Mouse (Mus musculus) urinary bladder, postnatal 36 days (tissue): ENCODE data around the gene Esrrg.

Source experiments
- DNase-seq, 2 experiments: peaks; one replicate each; pipeline ENCODE4 v3.0.0; 2022; ENCODE audit warnings: low spot score in 2 of 2, mixed read lengths in 1 of 2

The Esrrg gene

DNA sequence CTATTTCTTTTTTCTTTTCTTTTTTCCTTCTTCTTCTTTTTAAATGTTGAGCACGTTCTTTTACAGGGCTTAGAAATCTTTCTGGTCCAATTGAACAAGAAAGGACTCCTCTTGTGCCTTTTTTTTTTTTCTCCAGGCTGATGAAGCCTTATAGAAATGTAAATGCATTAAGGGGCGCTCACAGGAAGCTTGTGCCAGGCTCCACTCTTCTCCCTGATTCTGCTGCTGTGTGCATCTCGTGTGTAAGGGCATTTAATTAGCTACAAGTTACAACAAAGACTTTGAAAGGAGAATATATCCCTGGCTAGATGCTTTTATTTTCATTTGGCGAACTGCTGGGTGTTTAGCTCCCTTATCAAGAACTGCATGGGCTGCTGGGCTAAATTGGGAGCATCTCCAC is 374.6 kb downstream of the Esrrg start:
- DNase-seq: no peak

GRCm38 (mm10) chr1:187990161-187990560 is 381.6 kb downstream of the Esrrg start:
- DNase-seq: no peak

- peak; percentile 3 to 40 for DNase-seq
Measured at GRCm38 (mm10) chr1:187997584-187998338, 389.2 kb downstream of the Esrrg start.

- DNase-seq: no peak
Measured at GRCm38 (mm10) chr1:187999121-187999520, 390.5 kb downstream of the Esrrg start.

DNA sequence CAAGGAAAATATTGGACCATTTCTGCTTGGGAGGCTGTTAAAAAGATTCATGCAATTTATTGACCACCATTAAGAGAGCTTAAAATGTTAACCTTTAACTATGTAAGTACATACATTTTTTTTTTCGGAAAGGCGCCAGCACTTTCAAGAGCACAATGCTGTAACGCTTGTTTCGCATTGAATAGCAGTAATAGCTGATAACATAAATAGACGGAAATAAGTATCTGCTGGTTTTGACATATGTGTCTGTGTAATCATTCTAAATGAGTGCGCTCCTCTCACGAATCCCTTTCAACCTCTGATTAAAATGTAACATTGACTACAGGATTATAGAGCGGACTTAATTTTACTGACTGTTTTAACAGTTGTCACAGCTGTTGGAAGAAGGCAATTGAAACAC is 391.6 kb downstream of the Esrrg start:
- DNase-seq: no peak

DNA sequence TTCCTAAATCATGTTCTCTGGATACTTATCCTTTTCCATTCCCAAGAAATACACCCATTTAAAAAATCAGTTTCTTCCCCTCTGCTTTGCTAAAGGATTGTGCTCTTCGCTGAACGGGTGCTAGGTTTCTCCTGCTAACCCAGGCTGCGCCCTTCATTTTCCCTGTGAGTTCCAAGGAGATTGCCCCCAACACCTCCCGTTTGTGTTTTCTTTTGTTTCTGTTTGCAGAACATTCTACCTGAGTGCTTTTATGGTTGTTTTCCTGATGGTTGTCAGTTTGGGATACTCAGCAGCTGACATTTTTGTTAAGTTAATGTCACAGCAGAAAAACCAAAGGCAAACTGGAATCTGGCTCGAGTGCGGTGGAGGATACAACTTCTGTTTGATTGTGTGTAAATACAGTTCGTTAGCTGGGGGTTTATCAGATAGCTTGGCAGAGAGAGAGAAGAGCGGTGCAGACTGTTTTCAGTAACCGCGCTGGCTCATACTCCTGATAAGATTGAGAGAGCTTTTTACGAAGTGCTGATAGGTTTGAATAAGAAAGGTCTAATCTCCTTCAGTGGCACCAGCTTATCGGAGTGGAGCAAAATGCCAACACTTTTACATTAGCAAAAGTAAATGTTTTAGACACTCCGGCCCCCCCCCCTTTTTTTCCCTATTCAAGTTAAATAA is 398.4 kb downstream of the Esrrg start:
- no peak for DNase-seq

DNA sequence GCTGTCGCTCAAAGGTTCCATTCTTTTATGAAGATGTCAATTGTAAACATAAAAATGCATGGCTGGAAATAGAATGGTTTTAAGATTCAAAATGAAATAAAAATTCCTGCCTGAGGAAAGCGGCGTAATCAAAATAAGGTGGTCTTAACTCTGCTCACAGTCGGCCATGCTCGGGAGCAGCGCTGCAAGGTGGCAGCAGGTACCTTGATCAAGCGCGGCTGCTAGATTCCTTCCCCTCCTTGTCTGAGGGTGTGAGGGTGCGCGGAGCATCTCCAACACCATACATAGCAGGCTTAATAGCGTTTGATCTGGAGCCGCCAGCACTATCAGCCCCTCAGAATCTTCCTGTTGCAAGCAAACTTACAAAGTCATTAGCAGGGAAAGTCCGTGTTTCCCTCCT is 399.9 kb downstream of the Esrrg start:
- DNase-seq: no peak

GRCm38 (mm10) chr1:188009868-188010267 is 401.3 kb downstream of the Esrrg start:
- no peak for DNase-seq

GRCm38 (mm10) chr1:188010860-188011259 is 402.3 kb downstream of the Esrrg start:
- no peak for DNase-seq

- no peak for DNase-seq
Measured at GRCm38 (mm10) chr1:188014411-188014810, 405.8 kb downstream of the Esrrg start.

DNA sequence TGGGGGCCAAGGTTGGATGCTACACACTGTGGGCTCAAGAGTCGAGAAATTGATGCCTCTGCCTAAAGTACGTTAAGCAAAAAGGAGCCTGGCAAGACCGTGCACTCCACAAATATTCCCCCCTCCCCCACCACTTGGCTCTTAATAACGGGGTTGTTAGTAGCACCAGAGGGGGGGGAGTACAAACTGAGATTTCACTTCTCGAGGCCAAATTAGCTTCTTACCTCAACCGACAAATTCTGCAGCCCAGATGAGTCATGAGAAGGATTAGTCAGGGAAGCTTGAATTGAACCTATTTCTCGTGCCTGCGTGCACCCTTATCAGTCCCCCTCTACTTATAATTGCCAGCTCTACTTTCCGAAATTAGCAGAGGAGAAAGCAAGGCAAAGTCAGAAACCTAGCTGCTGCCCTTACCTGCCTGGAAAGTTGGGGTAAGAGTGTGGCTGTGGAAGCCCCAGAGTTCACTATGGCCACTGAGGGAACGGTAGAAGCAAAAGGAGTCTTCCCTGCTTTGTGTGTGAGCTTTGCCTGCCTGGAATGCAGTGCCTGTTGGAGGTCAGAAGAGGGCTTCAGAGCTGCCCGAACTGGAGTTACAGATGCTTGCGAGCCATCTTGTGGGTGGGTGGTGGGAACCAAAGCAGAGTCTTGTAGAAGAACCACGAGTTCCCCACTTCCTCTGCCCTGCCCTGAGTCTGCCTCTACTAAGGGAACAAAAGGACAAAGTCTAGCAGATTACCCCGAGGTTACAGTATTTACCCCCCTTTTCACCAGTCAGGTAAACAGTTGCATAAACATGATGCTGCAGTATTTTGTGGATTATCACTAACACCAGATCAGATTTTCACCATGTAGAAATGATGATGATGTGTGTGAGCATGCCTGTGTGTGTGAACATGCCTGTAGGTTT is 409.6 kb downstream of the Esrrg start:
- DNase-seq: no peak

- no peak for DNase-seq
Measured at GRCm38 (mm10) chr1:188029205-188029604, 420.6 kb downstream of the Esrrg start.

GRCm38 (mm10) chr1:188030116-188030515 is 421.5 kb downstream of the Esrrg start:
- DNase-seq: no peak

GRCm38 (mm10) chr1:188031276-188031675 is 422.7 kb downstream of the Esrrg start:
- no peak for DNase-seq

DNA sequence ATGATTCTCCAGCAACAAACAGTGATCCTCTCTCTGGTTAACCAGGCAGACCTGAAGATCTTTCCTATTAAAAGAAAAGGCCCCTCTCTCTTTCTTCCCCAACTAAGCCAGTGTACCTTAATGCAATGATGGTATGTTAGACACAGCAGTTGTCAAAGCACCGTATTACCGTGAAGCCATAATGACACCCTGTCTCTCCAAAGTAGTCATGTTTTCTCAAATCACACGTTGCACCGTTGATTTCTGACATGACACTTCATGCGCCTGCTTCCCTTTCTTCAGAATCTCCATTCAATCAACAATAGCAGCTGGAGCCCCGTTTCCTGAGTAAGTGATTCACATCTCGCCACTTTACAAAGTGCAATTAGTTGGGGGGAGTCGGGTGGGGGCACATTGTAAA is 427.4 kb downstream of the Esrrg start:
- no peak for DNase-seq

GRCm38 (mm10) chr1:188046691-188047121 is 438.1 kb downstream of the Esrrg start:
- DNase-seq: no peak

DNA sequence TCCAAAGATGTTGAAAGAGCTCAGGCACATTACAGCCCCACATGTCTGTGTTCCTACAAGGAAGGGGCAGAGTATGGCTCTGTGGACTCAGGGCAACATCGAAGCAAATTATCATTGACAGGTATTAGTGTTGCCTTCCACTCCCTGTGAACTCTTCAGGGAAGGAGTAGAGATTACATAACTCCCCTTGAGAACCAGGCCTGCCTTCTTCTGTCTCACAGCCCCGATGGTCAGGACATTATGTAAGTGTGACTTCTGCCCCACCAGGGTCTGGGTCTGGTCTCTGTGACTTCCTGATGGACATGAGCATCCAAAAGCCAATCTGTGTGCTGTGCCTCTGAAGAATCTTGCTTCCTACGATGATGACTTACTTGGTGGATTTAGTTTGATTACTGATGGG is 438.6 kb downstream of the Esrrg start:
- DNase-seq: no peak

DNA sequence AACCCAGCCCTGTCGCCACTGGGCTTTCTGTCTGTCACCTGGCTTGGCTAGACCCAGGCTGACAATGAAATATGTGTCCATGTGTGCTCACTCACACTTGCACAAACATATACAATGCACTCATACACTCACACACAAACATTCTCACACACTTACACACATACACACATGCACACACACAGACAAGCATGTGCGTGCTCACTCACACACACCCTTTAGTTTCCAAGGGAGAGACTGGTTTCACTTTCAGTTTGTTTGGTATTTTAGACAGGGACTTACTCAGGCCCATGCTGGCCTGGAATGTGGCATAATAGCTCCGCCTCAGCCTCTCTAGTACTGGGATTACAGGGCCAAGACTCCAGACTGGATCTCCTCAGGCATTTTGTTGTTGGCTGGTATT is 447.3 kb downstream of the Esrrg start:
- no peak for DNase-seq

DNA sequence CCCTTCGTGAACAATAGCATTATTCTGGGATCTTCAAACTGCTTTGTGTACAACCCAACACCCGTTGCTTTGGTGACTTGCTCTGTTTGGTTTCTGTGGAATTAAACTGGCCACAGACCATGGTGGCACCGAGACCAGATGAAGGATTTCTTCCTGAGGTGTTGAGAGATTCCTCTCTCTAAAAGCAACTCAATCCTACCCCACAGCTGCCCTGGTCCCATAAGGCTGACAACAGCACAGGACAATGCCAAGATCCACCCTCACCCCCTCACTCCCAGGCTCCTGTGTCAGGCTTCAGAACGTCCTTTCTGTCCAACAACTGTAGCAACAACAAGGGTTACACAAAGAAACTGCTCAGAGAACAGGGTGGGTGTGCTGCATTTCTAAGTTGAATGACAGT is 449.3 kb downstream of the Esrrg start:
- DNase-seq: no peak

DNA sequence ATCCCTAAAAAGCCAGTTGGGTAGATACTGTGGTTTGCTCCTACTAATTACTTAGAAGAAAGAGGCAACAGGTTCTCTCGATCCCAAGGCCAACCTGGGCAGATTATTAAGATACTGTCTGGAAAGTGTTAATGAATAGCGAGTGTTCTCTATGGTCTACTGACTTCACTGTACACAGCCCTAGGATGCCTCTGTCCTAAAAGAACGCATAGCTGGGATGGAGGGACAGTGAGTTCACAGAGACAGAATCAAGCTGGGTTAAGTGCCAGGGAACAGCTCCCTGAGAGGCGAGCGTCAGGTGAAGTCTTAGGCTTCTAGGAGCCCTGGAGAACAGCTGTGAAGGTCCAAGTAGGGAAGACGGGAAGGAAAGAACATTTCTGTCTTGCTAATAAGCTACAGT is 450.4 kb downstream of the Esrrg start:
- DNase-seq: no peak

- DNase-seq: no peak
Measured at GRCm38 (mm10) chr1:188060493-188060892, 451.9 kb downstream of the Esrrg start.

DNA sequence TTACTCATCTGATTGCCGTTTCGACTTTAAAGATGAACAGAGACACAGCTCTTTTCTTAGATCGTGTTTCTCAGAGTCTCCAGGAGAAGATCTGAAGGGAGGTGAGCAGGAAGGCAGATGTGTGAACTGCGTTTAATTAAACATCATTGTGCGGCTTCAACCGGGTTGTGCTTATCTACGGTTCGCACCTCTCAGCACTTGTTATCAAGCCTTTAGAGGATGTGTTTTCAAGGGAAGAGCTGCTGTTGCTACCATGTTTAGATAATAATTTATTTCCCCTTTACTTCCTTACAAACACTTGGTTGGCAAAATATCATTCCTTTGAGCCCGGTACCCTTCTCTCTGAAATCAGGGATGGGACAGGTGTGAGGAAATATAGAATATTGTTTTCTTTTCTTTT is 460.2 kb downstream of the Esrrg start:
- DNase-seq: no peak
